Mouse (Mus musculus): ENCODE measurements around the gene Itpr2. TPM values are rescaled to one million over a fixed set of nuclear protein-coding genes. Genes with fewer than 3 reads are reported as not detected.

Gene Itpr2
- polyA plus RNA-seq, 1 experiment = 10.5 TPM

DNA sequence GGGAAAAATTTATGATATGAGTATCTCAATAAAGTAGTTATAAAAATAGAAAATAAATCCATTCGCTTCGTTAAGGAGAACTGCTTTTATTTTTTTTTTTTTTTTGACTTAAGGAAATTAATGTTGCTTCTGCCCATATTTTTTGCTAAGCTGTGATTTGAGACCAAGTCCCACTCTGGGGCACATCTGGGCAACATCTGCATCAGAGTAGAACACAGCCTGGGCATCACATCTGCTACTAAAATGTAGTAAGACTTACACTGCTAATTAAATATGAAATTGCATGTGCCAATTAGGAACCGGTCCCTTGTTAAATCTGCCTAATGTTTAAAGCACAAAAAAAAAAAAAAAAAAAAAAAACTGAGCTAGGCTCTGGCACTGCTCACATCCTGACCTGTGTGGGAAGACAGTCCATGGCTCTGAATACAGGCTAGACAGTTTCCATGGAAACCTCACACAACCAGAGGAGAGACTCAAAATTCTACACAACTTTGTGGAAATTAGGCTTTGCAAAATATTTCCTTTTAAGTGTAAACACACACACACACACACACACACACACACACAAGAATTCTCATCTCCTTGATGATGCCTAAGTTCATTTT lies 247.7 kb downstream of the Itpr2 start:
- Histone ChIP-seq H3K27me3 (ENCODE audit: control insufficient read depth, insufficient read depth, low read length) (no peaks in the 10 kb centered on the region), H3K36me3 (ENCODE audit: control insufficient read depth, insufficient read depth, low read length) (no peaks in the 10 kb centered on the region), H3K4me3 (ENCODE audit: low read depth, low read length) (no peak overlapping the region), H3K27ac (ENCODE audit: insufficient read depth, low read depth, low read length) (no peak overlapping the region), H3K4me1 (ENCODE audit: control insufficient read depth, insufficient read depth, insufficient read length, low read length) (no peaks in the 10 kb centered on the region)
- 88% methylated on average over 3 of the region's 3 CpGs for WGBS
- TF ChIP-seq POLR2A (IDR thresholded peaks at IDR 0.05; ENCODE audit: low read depth, low read length) = no peak
- TF ChIP-seq CTCF (IDR thresholded peaks at IDR 0.05; ENCODE audit: extremely low read depth, insufficient read length, insufficient replicate concordance, low read depth, low read length) = no peak

DNA sequence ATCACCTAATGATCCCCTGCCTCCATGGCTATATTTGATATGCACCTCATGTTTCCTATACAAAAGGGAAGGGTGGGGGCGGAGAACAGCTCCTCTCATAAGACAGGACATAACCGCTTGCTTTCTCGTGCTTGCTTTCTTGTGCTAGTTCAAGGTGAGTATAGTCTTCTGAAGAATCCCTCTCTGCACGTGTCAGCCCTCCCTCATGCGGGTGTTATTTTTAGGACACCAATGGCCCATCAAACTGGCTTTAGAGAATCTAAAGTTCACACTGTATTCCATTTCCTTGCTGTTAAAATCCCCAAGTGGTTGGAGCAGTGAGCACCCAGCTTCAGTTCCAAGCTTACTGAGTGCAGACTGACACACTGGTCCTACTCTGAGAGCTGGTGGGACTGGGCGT lies 252.9 kb downstream of the Itpr2 start:
- TF ChIP-seq POLR2A (IDR thresholded peaks at IDR 0.05; ENCODE audit: low read depth, low read length) (no peak), CTCF (IDR thresholded peaks at IDR 0.05; ENCODE audit: extremely low read depth, insufficient read length, insufficient replicate concordance, low read depth, low read length) (no peak)
- no peak overlapping the region for H3K4me3 ChIP-seq (ENCODE audit: low read depth, low read length)
- H3K4me1 ChIP-seq (ENCODE audit: control insufficient read depth, insufficient read depth, insufficient read length, low read length) = no peaks in the 10 kb centered on the region
- no peak overlapping the region for H3K27ac ChIP-seq (ENCODE audit: insufficient read depth, low read depth, low read length)
- no peaks in the 10 kb centered on the region for H3K27me3 ChIP-seq (ENCODE audit: control insufficient read depth, insufficient read depth, low read length)
- H3K36me3 ChIP-seq (ENCODE audit: control insufficient read depth, insufficient read depth, low read length) = no peaks in the 10 kb centered on the region
- 82% methylated on average over 6 of the region's 6 CpGs for WGBS

DNA sequence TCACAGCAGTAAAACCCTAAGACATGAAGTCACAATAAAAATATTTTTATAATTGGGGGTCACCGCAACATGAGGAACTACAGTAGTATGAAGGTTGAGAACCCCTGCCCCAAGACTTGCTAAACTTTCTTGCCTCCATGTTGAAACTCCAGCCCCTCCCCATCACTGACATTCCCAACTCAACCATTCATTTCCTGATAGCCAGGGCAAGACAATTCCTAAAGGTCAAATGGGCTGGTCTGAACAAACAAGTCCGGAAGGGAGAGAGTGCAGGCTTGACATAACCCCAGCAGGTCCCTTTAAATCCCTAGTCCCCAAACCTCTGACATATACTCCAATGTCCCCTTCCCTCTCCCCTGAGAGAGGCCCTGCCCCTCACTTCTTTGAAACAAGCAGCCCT lies 253.7 kb downstream of the Itpr2 start:
- WGBS = 85% methylated on average over 2 of the region's 2 CpGs
- TF ChIP-seq CTCF (IDR thresholded peaks at IDR 0.05; ENCODE audit: extremely low read depth, insufficient read length, insufficient replicate concordance, low read depth, low read length) (no peak), POLR2A (IDR thresholded peaks at IDR 0.05; ENCODE audit: low read depth, low read length) (no peak)
- Histone ChIP-seq H3K27me3 (ENCODE audit: control insufficient read depth, insufficient read depth, low read length) (no peaks in the 10 kb centered on the region), H3K4me3 (ENCODE audit: low read depth, low read length) (no peak overlapping the region), H3K36me3 (ENCODE audit: control insufficient read depth, insufficient read depth, low read length) (no peaks in the 10 kb centered on the region), H3K27ac (ENCODE audit: insufficient read depth, low read depth, low read length) (no peak overlapping the region), H3K4me1 (ENCODE audit: control insufficient read depth, insufficient read depth, insufficient read length, low read length) (no peaks in the 10 kb centered on the region)

DNA sequence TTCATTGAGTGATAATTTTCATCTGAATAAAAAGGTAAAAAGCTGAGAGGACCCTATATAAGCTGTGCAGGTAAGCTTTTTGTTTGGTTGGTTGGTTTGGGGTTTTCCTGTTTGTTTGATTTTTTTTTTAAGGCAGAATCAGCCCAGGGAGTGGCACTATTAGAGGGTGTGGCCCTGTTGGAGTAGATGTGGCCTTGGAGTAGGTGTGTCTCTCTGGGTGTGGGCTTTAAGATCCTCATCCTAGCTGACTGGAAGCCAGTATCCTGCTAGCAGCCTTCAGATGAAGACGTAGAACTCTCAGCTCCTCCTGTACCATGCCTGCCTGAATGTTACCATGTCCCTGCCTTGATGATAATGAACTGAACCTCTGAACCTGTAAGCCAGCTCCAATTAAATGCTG lies 254.1 kb downstream of the Itpr2 start:
- no peak overlapping the region for H3K27ac ChIP-seq (ENCODE audit: insufficient read depth, low read depth, low read length)
- no peaks in the 10 kb centered on the region for H3K36me3 ChIP-seq (ENCODE audit: control insufficient read depth, insufficient read depth, low read length)
- TF ChIP-seq POLR2A (IDR thresholded peaks at IDR 0.05; ENCODE audit: low read depth, low read length) (no peak), CTCF (IDR thresholded peaks at IDR 0.05; ENCODE audit: extremely low read depth, insufficient read length, insufficient replicate concordance, low read depth, low read length) (no peak)
- no peaks in the 10 kb centered on the region for H3K27me3 ChIP-seq (ENCODE audit: control insufficient read depth, insufficient read depth, low read length)
- H3K4me1 ChIP-seq (ENCODE audit: control insufficient read depth, insufficient read depth, insufficient read length, low read length) = no peaks in the 10 kb centered on the region
- 69% methylated on average over 1 of the region's 1 CpGs for WGBS
- H3K4me3 ChIP-seq (ENCODE audit: low read depth, low read length) = no peak overlapping the region

DNA sequence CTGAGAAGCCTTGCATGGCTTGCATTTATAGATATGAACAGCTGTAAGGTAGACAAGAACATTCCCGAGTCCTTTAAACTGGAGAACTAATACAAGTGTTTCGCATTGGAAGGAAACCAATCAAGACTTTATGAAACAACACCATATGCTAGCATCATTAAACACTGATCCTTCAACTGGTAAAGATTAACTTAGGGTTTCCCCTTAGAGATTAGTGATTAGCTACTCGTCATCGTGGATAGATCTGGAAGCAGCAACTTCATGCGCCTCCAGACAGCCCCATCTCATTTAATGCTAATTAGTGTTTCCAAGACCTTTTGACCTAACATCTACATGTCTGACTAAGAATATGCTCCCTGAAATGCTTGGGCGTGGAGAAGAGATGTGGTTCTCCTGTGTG lies 255.7 kb downstream of the Itpr2 start:
- Histone ChIP-seq H3K27ac (ENCODE audit: insufficient read depth, low read depth, low read length) (no peak overlapping the region), H3K36me3 (ENCODE audit: control insufficient read depth, insufficient read depth, low read length) (no peaks in the 10 kb centered on the region), H3K27me3 (ENCODE audit: control insufficient read depth, insufficient read depth, low read length) (no peaks in the 10 kb centered on the region), H3K4me3 (ENCODE audit: low read depth, low read length) (no peak overlapping the region), H3K4me1 (ENCODE audit: control insufficient read depth, insufficient read depth, insufficient read length, low read length) (no peaks in the 10 kb centered on the region)
- TF ChIP-seq POLR2A (IDR thresholded peaks at IDR 0.05; ENCODE audit: low read depth, low read length) = no peak
- TF ChIP-seq CTCF (IDR thresholded peaks at IDR 0.05; ENCODE audit: extremely low read depth, insufficient read length, insufficient replicate concordance, low read depth, low read length) = no peak
- 70% methylated on average over 6 of the region's 6 CpGs for WGBS

DNA sequence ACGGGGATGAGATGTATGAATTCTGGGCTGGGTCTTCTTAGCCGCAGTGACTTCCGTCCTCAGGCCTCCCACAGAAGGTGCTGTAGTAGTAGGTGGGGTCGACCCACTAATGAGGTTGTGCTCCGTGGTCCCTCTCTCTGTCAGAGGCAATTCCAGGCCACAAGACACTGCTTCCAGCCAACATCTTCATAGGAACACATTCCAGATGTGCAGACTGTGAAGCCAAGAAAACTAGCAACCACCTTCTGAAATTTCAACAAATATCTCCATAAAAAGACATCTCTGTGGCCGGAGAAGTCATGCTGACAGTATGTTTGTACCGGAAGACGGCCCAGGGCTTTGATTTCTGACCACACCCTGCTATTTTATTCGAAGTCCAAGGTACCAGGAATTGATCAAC lies 256.1 kb downstream of the Itpr2 start:
- Histone ChIP-seq H3K27ac (ENCODE audit: insufficient read depth, low read depth, low read length) (no peak overlapping the region), H3K36me3 (ENCODE audit: control insufficient read depth, insufficient read depth, low read length) (no peaks in the 10 kb centered on the region), H3K4me3 (ENCODE audit: low read depth, low read length) (no peak overlapping the region), H3K4me1 (ENCODE audit: control insufficient read depth, insufficient read depth, insufficient read length, low read length) (no peaks in the 10 kb centered on the region), H3K27me3 (ENCODE audit: control insufficient read depth, insufficient read depth, low read length) (no peaks in the 10 kb centered on the region)
- 87% methylated on average over 9 of the region's 9 CpGs for WGBS
- no peak for TF ChIP-seq CTCF (IDR thresholded peaks at IDR 0.05; ENCODE audit: extremely low read depth, insufficient read length, insufficient replicate concordance, low read depth, low read length)
- TF ChIP-seq POLR2A (IDR thresholded peaks at IDR 0.05; ENCODE audit: low read depth, low read length) = no peak

DNA sequence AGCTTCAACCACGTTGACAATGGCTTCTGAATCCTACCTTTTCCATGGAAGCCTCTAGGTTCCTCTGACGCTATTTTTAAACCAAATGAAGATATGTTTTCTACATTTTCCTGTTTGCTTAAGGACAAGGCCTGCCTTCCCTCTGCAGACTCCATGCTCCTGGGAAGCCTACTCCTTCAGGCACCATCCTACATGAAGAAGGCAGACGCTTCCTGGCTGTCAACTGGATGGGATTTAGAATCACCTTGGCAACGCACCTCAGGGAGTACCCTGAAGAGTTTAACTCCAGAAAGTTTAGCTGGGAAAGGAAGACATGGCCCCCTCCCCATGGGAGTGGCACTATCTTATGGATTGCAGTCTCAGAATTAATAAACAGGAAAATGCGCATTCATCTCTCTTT lies 259.0 kb downstream of the Itpr2 start:
- 85% methylated on average over 5 of the region's 5 CpGs for WGBS
- Histone ChIP-seq H3K36me3 (ENCODE audit: control insufficient read depth, insufficient read depth, low read length) (peaks cover 5% of the 10 kb centered on the region; the same call in 1 of the 2 replicates), H3K27me3 (ENCODE audit: control insufficient read depth, insufficient read depth, low read length) (no peaks in the 10 kb centered on the region), H3K27ac (ENCODE audit: insufficient read depth, low read depth, low read length) (no peak overlapping the region), H3K4me3 (ENCODE audit: low read depth, low read length) (no peak overlapping the region), H3K4me1 (ENCODE audit: control insufficient read depth, insufficient read depth, insufficient read length, low read length) (no peaks in the 10 kb centered on the region)
- TF ChIP-seq CTCF (IDR thresholded peaks at IDR 0.05; ENCODE audit: extremely low read depth, insufficient read length, insufficient replicate concordance, low read depth, low read length) (no peak), POLR2A (IDR thresholded peaks at IDR 0.05; ENCODE audit: low read depth, low read length) (no peak)
